Comparison of ENCODE assay signal across 7 mouse cellular contexts in genomic region chr5:146584156-146584477, GRCm38 (mm10). TPM values are rescaled to one million over a fixed set of nuclear protein-coding genes. Genes with fewer than 3 reads are reported as not detected.
DNase-seq lines count a peak whose midpoint lies in the region; ATAC-seq and TF ChIP-seq lines count a peak whose summit lies in the region.

No protein-coding gene starts in this region.

- no peaks in the 10 kb centered on the region for H3K9me3 ChIP-seq in forebrain, embryonic 12.5 days
- no peaks in the 10 kb centered on the region for H3K9me3 ChIP-seq in limb, embryonic 11.5 days (ENCODE audit: control insufficient read depth, low read length)

- intact Hi-C loops in left cerebral cortex, adult 2 months (cut with DNase I) = loop anchor here (2.0 kb wide), 2 partner anchors 43 to 61 kb away; no protein-coding TSS in a partner anchor

- peak overlapping the region; percentile 60; the same call in 1 of the 2 replicates for H3K9ac ChIP-seq in forebrain, embryonic 12.5 days
- no peak overlapping the region for H3K9ac ChIP-seq in limb, embryonic 11.5 days (ENCODE audit: low read length)

- peak overlapping the region; percentile 96 for H3K4me2 ChIP-seq in forebrain, embryonic 12.5 days
- H3K4me2 ChIP-seq in limb, embryonic 11.5 days (ENCODE audit: low read depth, severe bottlenecking) = peak overlapping the region; percentile 98

- no peak for TF ChIP-seq CTCF in left cerebral cortex, adult 2 months (IDR thresholded peaks at IDR 0.05)
- no peak for TF ChIP-seq CTCF in olfactory bulb, adult 2 months (IDR thresholded peaks at IDR 0.05; ENCODE audit: insufficient read depth, low read depth, low read length)

- TF ChIP-seq POLR2A in olfactory bulb, adult 2 months (IDR thresholded peaks at IDR 0.05; ENCODE audit: insufficient read depth, low read depth, low read length) = no peak

- H3K27me3 ChIP-seq in forebrain, embryonic 12.5 days = peaks cover 61% of the 10 kb centered on the region
- peaks cover 19% of the 10 kb centered on the region for H3K27me3 ChIP-seq in limb, embryonic 11.5 days (ENCODE audit: control insufficient read depth, insufficient read depth, low read length)

- 7% methylated on average over 10 of the region's 10 CpGs for WGBS in forebrain, embryonic 12.5 days
- 10% methylated on average over 10 of the region's 10 CpGs for WGBS in limb, embryonic 11.5 days
- 2% methylated on average over 10 of the region's 10 CpGs for WGBS in olfactory bulb, adult 2 months

- no peaks in the 10 kb centered on the region for H3K36me3 ChIP-seq in forebrain, embryonic 12.5 days (replicated peaks)
- no peaks in the 10 kb centered on the region for H3K36me3 ChIP-seq in limb, embryonic 11.5 days (ENCODE audit: control insufficient read depth, insufficient read depth, low read length)

- peaks cover 10% of the 10 kb centered on the region; the same call in 1 of the 2 replicates for H3K4me1 ChIP-seq in forebrain, embryonic 12.5 days
- H3K4me1 ChIP-seq in limb, embryonic 11.5 days (ENCODE audit: control insufficient read depth, insufficient read depth, low read length) = peaks cover 3% of the 10 kb centered on the region; the same call in 1 of the 2 replicates
- peaks cover 9% of the 10 kb centered on the region; the same call in 1 of the 2 replicates for H3K4me1 ChIP-seq in olfactory bulb, adult 2 months (ENCODE audit: control insufficient read depth, insufficient read depth, low read length)

- H3K27ac ChIP-seq in left cerebral cortex, adult 2 months = peak overlapping the region; percentile 95
- no peak overlapping the region for H3K27ac ChIP-seq in forebrain, embryonic 12.5 days
- no peak overlapping the region for H3K27ac ChIP-seq in limb, embryonic 11.5 days (replicated peaks; ENCODE audit: low read depth, low read length)
- H3K27ac ChIP-seq in olfactory bulb, adult 2 months (ENCODE audit: insufficient read depth, low read depth, low read length) = no peak overlapping the region

- no peak for DNase-seq in left cerebral cortex, adult 2 months (ENCODE audit: extremely low spot score in 1 of 2, low spot score in 2 of 2)
- DNase-seq in left cerebral cortex, adult 11 months (ENCODE audit: low spot score) = no peak
- no peak for DNase-seq in limb, embryonic 11.5 days (ENCODE audit: low spot score)
- no peak for DNase-seq in c-Kit-positive CD71-positive TER-119-positive erythroid progenitor cells, embryonic 14.5 days (ENCODE audit: low spot score)
- no peak for DNase-seq in urinary bladder, postnatal 4 days (ENCODE audit: low spot score in 2 of 2)

- peak overlapping the region; percentile 60 for H3K4me3 ChIP-seq in left cerebral cortex, adult 2 months
- peak overlapping the region; percentile 60 for H3K4me3 ChIP-seq in forebrain, embryonic 12.5 days (replicated peaks)
- peak overlapping the region; percentile 45 for H3K4me3 ChIP-seq in limb, embryonic 11.5 days (ENCODE audit: low read depth, low read length)
- H3K4me3 ChIP-seq in olfactory bulb, adult 2 months (ENCODE audit: insufficient read depth, low read depth, low read length) = peak overlapping the region; percentile 66

- no peak; the same call in 1 of the 2 replicates for ATAC-seq in forebrain, embryonic 12.5 days (ENCODE audit: low FRiP score)
- no peak for ATAC-seq in limb, embryonic 11.5 days (ENCODE audit: insufficient number of reproducible peaks, low FRiP score, low TSS enrichment, low read depth)

RNA-seq across cellular contexts. Expression of gene Gpr12, which starts 0.9 kb away (rescaled TPM):
- 10 to 100 TPM; 26.7 to 27.7 TPM for total RNA-seq in left cerebral cortex, adult 2 months (2021)
- polyA plus RNA-seq in forebrain, embryonic 12.5 days (2016; fragmentation: Nextera tagmentation; extraction: Ambion mirVana) = 0.93 and 1.1 TPM in 2 replicates
- polyA plus RNA-seq in limb, embryonic 11.5 days (2014; fragmentation: Nextera tagmentation; extraction: Ambion mirVana) = 0.19 TPM in 1 of 2 replicates, not detected in the other
- not detected in 2 replicates for polyA plus RNA-seq in olfactory bulb, adult 2 months (2012; ENCODE audit: insufficient read depth, insufficient read length, low replicate concordance, missing spikeins)

RNA-seq across cellular contexts. Expression of gene Gm3415, which starts 28.2 kb away (rescaled TPM):
- not detected for total RNA-seq in left cerebral cortex, adult 2 months (2021)
- not detected in 2 replicates for polyA plus RNA-seq in forebrain, embryonic 12.5 days (2016; fragmentation: Nextera tagmentation; extraction: Ambion mirVana)
- not detected in 2 replicates for polyA plus RNA-seq in limb, embryonic 11.5 days (2014; fragmentation: Nextera tagmentation; extraction: Ambion mirVana)
- not detected in 2 replicates for polyA plus RNA-seq in olfactory bulb, adult 2 months (2012; ENCODE audit: insufficient read depth, insufficient read length, low replicate concordance, missing spikeins)

RNA-seq across cellular contexts. Expression of gene Gm3409, which starts 46.7 kb away (rescaled TPM):
- not detected for total RNA-seq in left cerebral cortex, adult 2 months (2021)
- polyA plus RNA-seq in forebrain, embryonic 12.5 days (2016; fragmentation: Nextera tagmentation; extraction: Ambion mirVana) = not detected in 2 replicates
- not detected in 2 replicates for polyA plus RNA-seq in limb, embryonic 11.5 days (2014; fragmentation: Nextera tagmentation; extraction: Ambion mirVana)
- not detected in 2 replicates for polyA plus RNA-seq in olfactory bulb, adult 2 months (2012; ENCODE audit: insufficient read depth, insufficient read length, low replicate concordance, missing spikeins)

RNA-seq across cellular contexts. Expression of gene Gm3404, which starts 58.5 kb away (rescaled TPM):
- not detected for total RNA-seq in left cerebral cortex, adult 2 months (2021)
- polyA plus RNA-seq in forebrain, embryonic 12.5 days (2016; fragmentation: Nextera tagmentation; extraction: Ambion mirVana) = not detected in 2 replicates
- not detected in 2 replicates for polyA plus RNA-seq in limb, embryonic 11.5 days (2014; fragmentation: Nextera tagmentation; extraction: Ambion mirVana)
- not detected in 2 replicates for polyA plus RNA-seq in olfactory bulb, adult 2 months (2012; ENCODE audit: insufficient read depth, insufficient read length, low replicate concordance, missing spikeins)
